Mouse (Mus musculus) adrenal gland, postnatal 36 days (tissue): ENCODE measurements around the gene Atp11b. TPM values are rescaled to one million over a fixed set of nuclear protein-coding genes. Genes with fewer than 3 reads are reported as not detected.
A peak's percentile ranks its signal among the peaks of the same experiment; 100 is the strongest.

ENCODE experiments used
- DNase-seq, 2 experiments: peaks; one replicate each; pipeline ENCODE4 v3.0.0; 2021; ENCODE audit warnings: mixed read lengths in 1 of 2
- total RNA-seq, 2 experiments: library from RNA; stranded (reverse); gene quantifications; 2 replicates each; pipeline ENCODE4 v1.2.3; 2021

Gene Atp11b
- total RNA-seq, 2 experiments from 2014 or later = 40.8 to 48.7 TPM

GRCm38 (mm10) chr3:35764637-35765617, 11.0 kb downstream of the Atp11b start:
- DNase-seq = no peak

DNA sequence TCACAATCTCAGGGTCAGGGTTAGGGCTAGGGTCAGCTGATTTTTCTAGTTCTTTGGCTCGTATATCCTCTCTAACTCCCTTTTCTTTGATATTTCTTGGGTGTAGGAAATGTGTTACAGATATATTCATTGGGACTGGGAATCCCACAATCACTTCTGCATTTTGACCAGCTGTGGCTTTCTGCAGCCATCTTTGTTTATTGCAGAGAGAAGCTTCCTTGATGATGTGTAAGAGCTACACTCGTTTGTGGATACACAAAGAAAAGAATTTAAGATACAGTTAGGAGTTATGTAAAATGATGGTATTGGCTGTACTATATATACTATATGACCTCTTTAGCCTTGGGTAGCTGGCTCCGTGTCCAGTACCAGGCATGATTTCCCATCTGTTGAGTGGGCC, 25.8 kb downstream of the Atp11b start:
- DNase-seq = no peak

DNA sequence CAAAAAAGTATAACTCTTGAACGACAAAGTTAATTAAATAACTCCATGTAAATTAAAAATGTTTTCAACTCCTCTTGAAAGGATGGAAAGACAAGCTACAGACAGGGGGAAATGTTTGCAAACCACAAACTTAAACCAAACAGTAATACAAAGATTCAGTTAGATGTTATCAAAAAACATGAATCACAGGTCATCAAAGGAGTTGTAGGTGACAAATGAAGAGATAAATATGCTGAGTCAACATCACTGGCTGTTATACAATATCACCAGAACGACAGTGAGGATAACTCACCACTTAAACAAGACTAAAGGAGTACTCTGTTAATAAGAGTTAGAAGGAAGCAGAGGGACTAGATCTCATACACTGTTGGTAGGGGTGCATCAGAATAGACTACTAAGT, 48.1 kb downstream of the Atp11b start:
- DNase-seq = no peak

GRCm38 (mm10) chr3:35819887-35820286, 66.0 kb downstream of the Atp11b start:
- no peak for DNase-seq

GRCm38 (mm10) chr3:35822036-35822435, 68.1 kb downstream of the Atp11b start:
- no peak for DNase-seq

DNA sequence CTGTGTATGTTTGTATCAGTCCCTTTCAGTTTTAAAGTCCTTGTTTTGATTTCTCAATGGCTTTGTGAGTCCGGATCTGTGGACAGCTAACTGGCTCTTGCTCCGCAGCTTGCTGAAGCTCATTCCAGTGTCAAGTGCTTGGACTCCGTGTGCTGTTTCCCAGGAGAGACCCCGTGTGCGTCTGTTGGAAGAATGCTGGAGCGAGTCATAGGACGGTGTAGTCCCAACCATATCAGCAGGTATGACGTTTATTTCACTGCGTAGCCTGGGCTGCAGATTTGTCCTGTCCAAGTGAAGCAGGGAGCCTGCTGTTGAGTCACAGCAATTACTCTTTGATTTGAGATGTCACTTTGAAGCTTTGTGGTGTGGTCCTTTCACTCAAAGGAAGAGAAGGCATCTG, 95.4 kb downstream of the Atp11b start:
- DNase-seq = no peak

- no peak for DNase-seq
These were observed 129.4 kb downstream of the Atp11b start for GRCm38 (mm10) chr3:35883267-35883666.

- no peak for DNase-seq
These were observed 135.6 kb downstream of the Atp11b start for GRCm38 (mm10) chr3:35889531-35889930.

DNA sequence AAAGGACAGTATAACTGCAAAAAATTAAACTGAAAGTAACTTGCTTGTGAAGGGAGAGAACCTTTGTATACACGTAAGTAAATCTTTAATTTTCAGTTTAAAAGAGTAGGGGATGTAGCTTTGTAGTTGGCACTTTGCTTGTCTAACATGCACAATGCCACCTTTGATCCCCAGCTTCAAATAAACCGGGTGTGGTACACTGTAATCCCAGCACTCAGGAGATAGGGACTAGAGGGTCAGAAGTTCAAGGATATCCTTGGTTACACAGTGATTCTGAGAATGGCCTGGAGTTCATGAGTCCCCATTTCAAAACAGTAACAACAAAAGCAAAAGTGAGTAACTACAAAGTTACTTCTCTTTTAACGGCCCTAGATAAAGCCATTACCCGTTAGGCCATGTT, 137.2 kb downstream of the Atp11b start:
- DNase-seq = no peak

DNA sequence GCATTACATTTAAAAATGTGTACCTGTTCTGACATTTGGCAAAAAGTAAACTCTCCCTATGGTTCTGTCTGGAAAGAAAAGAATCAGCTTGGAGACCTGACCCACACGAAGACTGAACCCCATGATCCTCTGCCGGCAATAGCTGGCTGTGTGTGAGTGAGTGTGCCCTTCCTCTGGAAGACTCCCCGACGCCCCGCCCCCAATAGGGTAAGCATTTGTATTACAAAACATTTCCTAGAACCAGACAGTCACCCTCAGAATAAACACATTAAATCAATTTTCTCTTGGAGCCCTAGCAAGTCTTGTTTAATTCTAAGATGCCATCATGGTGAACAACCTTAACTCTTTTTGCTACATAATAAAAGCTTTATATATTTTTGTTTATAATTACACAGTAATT, 139.2 kb downstream of the Atp11b start:
- peak; percentile 51 to 61 for DNase-seq

GRCm38 (mm10) chr3:35897900-35898299, 144.0 kb downstream of the Atp11b start:
- DNase-seq = no peak

- no peak for DNase-seq
These were observed 145.2 kb downstream of the Atp11b start for GRCm38 (mm10) chr3:35899109-35899508.

DNA sequence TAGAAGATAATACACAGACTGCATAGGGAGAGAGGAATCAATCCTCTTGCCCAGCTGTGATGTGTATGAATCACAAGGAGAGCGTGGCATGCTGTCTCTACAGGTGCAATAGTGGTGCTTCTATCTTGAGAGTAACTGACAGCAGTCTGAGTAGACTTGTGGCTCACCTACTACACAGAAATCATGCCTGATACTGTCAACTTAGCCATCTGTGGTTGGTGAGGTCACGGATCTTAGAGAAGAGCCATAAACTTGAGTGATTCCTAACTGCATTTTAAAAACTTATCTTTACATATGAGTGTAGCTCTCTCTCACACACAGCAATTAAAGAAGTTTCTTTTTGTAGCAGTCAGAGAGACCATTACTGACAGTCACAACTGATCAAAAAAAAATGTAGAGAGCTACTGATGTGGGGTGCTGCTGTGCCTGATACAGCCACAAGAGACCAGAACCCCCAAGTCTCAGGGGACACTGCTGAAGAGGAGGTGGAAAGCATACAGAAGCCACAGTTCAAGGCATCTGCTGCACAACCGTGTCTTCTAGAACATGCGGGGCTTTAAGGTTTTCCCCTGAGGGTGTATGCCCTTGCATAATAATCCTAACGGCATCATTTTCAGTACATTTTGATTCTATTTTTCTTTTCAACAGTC, 146.8 kb downstream of the Atp11b start:
- DNase-seq = no peak

Other genes with a start within 250 kb of the Atp11b start
- 10 to 100 TPM; 74.5 to 78.0 TPM for gene Dcun1d1, start 183.3 kb downstream of the Atp11b start, total RNA-seq
- gene Mccc1, start 246.6 kb downstream of the Atp11b start, total RNA-seq = 100 to 1,000 TPM in 1 of 2 experiments, 10 to 100 TPM in 1; 86.7 to 120 TPM